Mouse (Mus musculus): ENCODE data around the gene Thop1.
"Not testable (repeated sequence)": the region's sequence is repeated elsewhere in the genome, so short reads cannot be mapped to it uniquely, and the experiment has no call there.

The Thop1 gene

GRCm38 (mm10) chr10:81069836-81070235, at the start of gene Thop1:
Gene Thop1 (plus strand): TSS chr10:81070035.
- peak; percentile 96 to 97 for DNase-seq (ENCODE audit: low spot score in 2 of 2)

GRCm38 (mm10) chr10:81020207-81020606, 49.6 kb upstream of the Thop1 start:
- DNase-seq (ENCODE audit: low spot score in 2 of 2) = no peak

- DNase-seq (ENCODE audit: low spot score in 2 of 2) = no peak
Measured at GRCm38 (mm10) chr10:81021547-81022110, 48.2 kb upstream of the Thop1 start.

GRCm38 (mm10) chr10:81022744-81023143, 47.1 kb upstream of the Thop1 start:
- no peak for DNase-seq (ENCODE audit: low spot score in 2 of 2)

GRCm38 (mm10) chr10:81024346-81024937, 45.4 kb upstream of the Thop1 start:
- no peak for DNase-seq (ENCODE audit: low spot score in 2 of 2)

GRCm38 (mm10) chr10:81025047-81025621, 44.7 kb upstream of the Thop1 start:
- DNase-seq (ENCODE audit: low spot score in 2 of 2) = no peak

GRCm38 (mm10) chr10:81025639-81026275, 44.1 kb upstream of the Thop1 start, which contains the start of gene Diras1:
Gene Diras1 (minus strand): TSS chr10:81025662.
- DNase-seq (ENCODE audit: low spot score in 2 of 2) = no peak

- no peak for DNase-seq (ENCODE audit: low spot score in 2 of 2)
Measured at GRCm38 (mm10) chr10:81026857-81027256, 43.0 kb upstream of the Thop1 start.

- no peak for DNase-seq (ENCODE audit: low spot score in 2 of 2)
Measured at GRCm38 (mm10) chr10:81027331-81027730, 42.5 kb upstream of the Thop1 start.

GRCm38 (mm10) chr10:81028219-81028618, 41.6 kb upstream of the Thop1 start:
- no peak for DNase-seq (ENCODE audit: low spot score in 2 of 2)

- DNase-seq (ENCODE audit: low spot score in 2 of 2) = no peak
Measured at GRCm38 (mm10) chr10:81029031-81029430, 40.8 kb upstream of the Thop1 start.

GRCm38 (mm10) chr10:81033586-81033985, 36.2 kb upstream of the Thop1 start:
- no peak for DNase-seq (ENCODE audit: low spot score in 2 of 2)

- no peak for DNase-seq (ENCODE audit: low spot score in 2 of 2)
Measured at GRCm38 (mm10) chr10:81036251-81036650, 33.6 kb upstream of the Thop1 start.

- DNase-seq (ENCODE audit: low spot score in 2 of 2) = peak; percentile 98 to 100
Measured at GRCm38 (mm10) chr10:81036988-81037580, 32.8 kb upstream of the Thop1 start, which contains the start of gene Slc39a3. Gene Slc39a3 (minus strand): TSS chr10:81037426.

GRCm38 (mm10) chr10:81041458-81042175, 28.2 kb upstream of the Thop1 start:
- DNase-seq (ENCODE audit: low spot score in 2 of 2) = peak in 1 of 2 experiments; percentile 58

GRCm38 (mm10) chr10:81045246-81045645, 24.6 kb upstream of the Thop1 start:
- DNase-seq (ENCODE audit: low spot score in 2 of 2) = not testable (repeated sequence)

GRCm38 (mm10) chr10:81050645-81051044, 19.2 kb upstream of the Thop1 start:
- no peak for DNase-seq (ENCODE audit: low spot score in 2 of 2)

- no peak for DNase-seq (ENCODE audit: low spot score in 2 of 2)
Measured at GRCm38 (mm10) chr10:81051133-81051532, 18.7 kb upstream of the Thop1 start.

GRCm38 (mm10) chr10:81052577-81052976, 17.3 kb upstream of the Thop1 start:
- no peak for DNase-seq (ENCODE audit: low spot score in 2 of 2)

GRCm38 (mm10) chr10:81055169-81055568, 14.7 kb upstream of the Thop1 start:
- DNase-seq (ENCODE audit: low spot score in 2 of 2) = no peak

GRCm38 (mm10) chr10:81055802-81056340, 14.0 kb upstream of the Thop1 start:
- DNase-seq (ENCODE audit: low spot score in 2 of 2) = not testable (repeated sequence)

Measured in frontal cortex, postnatal 14 days (tissue).